Mouse (Mus musculus): ENCODE data around the gene Shtn1. TPM values are rescaled to one million over a fixed set of nuclear protein-coding genes. Genes with fewer than 3 reads are reported as not detected.

Gene Shtn1
- total RNA-seq (2022), result 1 to 10 TPM; 2.1 to 3.4 (median 2.6) TPM

DNA sequence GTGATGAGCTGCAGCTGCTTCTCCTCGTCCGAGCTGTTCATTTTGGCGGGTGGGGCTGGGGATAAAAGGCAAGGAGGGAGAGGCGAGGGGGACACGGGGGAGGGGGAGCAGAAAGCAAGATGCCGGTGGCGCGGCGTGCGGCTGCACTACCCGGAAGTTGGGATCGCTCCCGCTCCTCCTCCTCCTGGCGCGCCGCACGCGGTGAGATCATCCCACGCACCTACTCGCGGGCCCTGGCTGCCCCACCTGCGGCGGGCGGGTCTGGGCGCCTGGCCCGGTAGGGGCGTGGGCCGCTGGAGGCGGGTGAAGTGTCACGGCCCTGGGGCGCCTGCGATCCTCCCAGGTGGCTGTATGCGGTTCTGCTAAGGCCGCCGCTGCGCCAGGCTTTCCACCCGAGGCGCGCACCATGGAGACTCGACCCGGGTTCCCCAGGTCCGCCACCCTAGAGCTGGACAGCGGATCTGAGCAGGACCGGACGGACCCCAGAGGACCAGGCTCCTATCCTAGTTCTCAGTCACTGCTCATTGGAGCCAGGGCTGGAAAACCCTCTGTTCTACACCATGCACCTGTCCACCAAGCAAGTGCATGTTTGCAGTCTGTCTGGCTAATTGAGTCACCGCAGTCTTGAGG is at the start of gene Shtn1:
TSS of gene Shtn1 (minus strand) at position 629 of the 630 bp plus-strand sequence.
- no peak for DNase-seq (ENCODE audit: low spot score)

DNA sequence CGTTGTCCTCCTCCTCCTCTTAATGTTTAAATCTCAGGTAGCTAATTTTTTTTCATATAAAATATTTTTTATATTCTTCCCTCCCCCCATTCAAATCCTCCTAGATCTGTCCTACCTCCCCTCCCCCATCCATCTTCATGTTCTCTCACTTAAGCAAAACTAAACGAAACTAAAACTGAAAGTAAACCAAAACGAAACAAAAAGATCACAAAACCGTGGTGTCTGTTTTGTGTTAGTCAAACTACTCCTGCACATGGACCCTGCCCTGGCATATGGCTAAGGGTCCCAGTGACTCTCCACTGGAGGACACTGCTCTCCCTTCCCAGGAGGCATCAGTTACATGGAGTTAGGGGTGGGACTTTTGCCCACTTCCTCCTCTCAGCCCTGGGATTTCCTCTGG is 38.3 kb upstream of the Shtn1 start:
- DNase-seq (ENCODE audit: low spot score), result no peak

DNA sequence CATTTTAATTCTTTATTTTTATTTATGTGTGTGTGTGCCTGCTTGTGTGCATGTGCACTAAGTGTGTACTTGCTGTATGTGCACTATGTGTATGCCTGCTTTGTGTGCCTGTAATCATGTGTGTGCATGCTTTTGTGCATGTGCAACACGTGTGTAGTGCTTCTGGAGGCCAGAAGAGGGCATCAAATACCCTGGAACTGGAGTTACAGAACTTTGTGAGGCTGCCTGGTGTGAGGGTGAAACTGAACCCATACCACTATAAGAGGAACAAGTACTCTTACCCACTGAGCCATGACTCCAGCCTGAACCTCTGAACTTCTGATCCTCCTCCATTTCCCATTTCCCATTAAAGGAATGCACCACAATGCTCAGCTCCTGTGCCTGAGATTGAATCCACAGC is 34.0 kb upstream of the Shtn1 start:
- DNase-seq (ENCODE audit: low spot score), result no peak

DNA sequence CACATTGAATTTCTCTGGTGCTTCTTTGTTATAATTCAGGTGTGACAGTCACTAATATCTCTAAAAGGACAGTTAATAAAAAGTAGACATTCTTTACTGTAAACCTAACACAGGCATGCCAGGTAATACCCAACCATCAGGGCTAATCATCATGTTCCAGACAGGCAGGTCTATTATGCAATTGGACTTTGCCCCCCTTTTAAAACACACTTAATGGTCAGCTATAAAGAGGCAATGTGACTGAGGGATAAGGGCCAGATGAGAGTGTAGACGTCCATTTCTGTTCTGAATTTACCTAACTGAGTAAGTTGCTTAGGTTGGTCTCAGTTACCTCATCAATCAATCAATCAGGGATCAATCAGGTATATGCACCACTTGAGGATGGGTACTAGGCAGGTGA is 22.4 kb upstream of the Shtn1 start:
- DNase-seq (ENCODE audit: low spot score), result no peak

DNA sequence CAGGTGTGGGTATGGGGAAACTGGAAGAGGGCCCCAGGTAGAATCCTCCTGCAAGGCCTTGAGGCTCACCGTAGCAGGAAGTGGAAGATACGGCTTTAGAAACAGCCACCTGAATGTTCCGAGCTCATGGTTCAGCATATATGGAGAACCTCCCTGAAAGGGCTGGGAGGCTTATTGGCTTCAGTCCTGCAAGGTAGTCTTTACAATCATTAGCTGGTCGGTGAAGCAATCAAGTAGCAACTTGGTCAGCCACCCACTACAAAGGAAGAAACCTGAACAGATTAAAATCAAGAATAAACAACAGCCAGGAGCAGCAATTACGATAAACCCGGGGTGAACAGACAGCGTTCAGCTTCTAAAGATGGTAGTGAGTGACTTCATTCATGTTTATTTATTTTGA is 16.4 kb upstream of the Shtn1 start:
- no peak for DNase-seq (ENCODE audit: low spot score)

DNA sequence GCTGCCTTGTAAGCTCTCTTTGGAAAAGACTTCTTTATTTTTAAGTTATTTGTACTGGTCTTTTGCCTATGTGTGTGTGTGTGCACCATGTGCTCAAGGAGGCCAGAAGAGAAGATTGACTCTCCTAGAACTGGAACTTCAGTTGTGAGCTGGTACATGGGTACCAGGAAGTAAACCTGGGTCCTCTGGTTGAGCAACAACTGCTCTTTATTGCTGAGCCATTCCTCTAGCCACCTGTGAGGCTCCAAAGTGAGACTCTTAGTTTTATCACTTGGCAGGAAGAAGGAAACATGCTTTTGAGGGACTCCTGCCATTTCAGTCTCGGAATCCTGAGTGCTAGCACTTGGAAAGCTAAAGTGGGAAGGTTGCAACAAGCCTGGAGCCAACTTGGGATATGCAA is 14.4 kb upstream of the Shtn1 start:
- no peak for DNase-seq (ENCODE audit: low spot score)

DNA sequence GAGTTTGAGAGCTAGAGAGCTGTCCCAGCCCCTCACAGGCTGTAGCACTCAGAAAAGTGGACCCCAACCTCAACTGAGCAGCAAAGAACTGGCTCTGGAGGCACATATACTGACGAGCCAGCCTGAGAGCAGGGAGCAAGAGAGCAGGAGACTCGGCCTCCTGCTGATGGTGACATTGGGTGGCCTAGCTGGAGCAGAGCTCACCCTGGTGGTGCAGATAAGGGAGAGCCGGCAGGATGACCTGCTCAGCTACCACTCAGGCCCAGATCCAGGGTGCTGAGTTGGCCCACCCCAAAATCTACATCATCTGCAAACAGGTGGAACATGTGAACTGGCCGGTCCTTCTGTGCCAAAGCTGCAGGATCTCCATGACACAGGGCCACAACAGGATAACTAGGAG is 8.4 kb upstream of the Shtn1 start:
- DNase-seq (ENCODE audit: low spot score), result no peak

DNA sequence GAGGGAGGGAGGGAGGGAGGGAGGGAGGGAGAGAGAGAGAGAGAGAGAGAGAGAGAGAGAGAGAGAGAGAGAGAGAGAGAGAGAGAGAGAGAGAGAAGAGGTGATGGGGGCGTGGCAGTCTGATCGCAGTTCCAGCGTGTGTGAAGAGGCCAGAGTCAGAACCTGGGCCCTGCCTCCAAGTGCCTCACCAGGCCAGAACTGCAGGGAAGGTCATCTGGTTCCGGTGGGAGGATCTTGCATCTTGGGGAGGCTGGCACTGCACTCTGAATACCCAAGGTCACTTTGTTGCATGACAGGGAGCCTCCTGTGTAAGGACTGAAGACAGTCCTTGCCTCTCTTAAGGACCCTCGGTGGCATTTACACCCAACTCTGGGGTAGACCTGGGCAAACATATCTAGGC is 231 bp upstream of the Shtn1 start:
- no peak for DNase-seq (ENCODE audit: low spot score)

DNA sequence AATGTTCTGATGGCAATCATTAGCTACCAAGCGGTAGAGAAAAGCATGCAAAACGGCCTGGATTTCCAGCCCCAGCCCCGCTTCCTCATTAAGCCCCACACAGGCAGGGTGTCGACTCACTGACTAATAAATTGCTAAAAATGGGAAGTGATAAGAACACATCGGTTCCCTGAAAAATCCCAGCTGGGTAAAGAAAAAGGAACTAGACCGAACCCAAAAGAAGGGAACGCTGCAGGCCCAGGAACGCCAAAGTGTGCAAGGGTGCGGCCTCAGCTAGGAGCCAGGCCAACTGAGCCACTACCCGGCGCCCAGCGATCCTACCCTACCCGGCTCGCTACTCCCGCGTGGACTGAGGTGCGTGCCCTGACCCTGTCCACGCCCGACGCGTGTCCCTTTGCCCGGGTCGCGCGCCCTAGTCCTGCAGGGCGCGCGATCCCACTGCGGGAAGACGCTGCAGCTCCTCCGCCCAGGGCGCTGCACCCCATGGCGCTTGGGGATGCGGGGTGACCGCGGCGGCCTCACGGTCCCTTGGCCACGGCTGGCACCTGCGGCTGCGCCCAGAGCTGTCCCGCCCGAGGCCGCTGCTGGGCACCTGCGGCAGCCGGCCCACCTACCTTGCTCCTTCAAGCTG is 944 bp downstream of the Shtn1 start:
- DNase-seq (ENCODE audit: low spot score), result peak; percentile 20

DNA sequence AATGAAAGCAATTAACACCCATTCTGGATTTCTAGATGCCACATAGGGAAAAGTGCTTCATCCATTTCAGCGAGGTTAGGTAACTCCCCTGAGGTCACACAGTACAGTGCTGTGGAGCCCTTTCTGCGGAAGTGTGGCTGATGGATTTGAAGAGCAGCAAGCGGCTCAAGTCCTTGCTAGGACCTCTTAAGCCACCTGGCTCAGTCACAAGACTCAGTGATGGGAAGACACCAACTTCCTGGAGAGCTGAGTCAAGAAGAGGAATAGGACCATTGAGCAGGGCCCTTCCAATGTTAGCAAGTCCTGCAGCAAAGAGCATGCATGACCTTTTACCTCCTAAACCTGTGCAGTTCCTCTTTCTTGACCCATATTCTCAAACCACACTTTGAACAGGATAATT is 1.5 kb downstream of the Shtn1 start:
- DNase-seq (ENCODE audit: low spot score), result no peak

DNA sequence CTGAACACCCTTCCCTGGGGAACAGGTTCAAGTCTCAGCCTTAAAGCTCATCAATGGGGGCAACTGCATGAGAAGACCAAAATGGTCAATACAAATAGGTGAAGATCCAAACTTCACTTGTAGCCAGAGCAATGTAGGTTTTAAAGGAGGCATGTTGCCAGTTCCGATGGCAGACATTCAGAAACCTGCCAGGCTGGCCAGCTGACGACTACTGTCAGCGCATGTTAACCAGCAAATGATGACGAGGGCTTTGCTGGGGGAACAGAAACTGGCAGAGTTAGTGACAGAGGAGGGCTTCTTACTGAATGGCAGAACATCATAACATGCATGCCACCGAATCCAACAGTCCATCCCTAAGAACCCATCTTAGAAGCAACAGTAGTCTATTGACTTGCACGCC is 2.9 kb downstream of the Shtn1 start:
- DNase-seq (ENCODE audit: low spot score), result no peak

DNA sequence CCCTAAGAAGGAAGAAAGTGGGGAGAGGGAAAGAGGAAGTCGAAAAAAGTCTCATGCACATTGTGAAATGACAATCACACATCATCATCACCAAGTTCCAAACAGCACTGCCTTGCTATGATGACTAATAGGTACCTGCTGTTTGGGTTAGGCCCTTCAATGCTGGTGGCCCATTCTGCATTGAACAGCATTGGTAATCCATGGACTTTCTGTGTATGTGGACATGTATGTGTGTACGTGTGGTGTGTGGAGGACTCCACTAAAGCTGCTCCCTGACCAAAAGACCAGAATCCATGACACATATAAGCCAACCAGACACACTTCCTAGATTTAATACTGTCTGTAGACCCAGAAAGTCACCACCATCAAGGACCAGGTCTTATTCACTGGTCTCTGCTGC is 3.9 kb downstream of the Shtn1 start:
- no peak for DNase-seq (ENCODE audit: low spot score)

DNA sequence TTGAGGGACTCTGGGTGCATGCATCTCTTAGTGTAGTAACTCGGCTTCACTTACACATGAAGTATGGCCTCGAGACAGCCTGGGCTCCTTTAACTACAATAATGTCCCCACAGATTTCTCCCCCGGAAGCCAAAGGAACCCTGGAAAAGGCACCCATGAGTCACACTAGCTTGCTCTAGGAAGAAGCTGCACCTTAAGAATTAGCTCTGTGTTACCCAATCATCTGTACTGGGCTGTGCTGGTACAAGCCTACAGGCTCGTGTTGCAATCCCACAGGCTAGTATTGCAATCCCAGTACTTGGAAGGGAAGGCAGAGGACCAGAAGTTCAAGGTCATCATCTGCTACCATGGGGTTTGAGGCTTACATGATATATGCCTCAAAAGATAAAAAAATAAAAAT is 4.5 kb downstream of the Shtn1 start:
- no peak for DNase-seq (ENCODE audit: low spot score)

DNA sequence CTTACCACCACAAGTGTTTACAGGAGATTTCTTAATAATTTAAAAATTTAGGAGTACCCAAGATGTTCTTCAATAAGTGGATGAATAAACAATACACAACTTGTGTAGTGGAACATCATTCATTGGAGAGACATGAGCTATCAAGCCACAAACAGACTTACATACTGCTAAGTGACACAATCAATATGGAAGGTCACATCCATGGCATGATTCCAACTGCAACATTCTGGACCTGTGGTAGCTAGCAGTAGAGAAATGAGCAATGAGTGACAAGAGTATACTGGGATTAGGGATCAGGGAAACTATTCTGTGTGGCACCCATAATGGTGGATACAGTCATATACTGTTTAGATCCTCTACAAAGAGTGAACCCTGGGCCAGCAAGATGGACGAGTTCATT is 8.2 kb downstream of the Shtn1 start:
- DNase-seq (ENCODE audit: low spot score), result no peak

DNA sequence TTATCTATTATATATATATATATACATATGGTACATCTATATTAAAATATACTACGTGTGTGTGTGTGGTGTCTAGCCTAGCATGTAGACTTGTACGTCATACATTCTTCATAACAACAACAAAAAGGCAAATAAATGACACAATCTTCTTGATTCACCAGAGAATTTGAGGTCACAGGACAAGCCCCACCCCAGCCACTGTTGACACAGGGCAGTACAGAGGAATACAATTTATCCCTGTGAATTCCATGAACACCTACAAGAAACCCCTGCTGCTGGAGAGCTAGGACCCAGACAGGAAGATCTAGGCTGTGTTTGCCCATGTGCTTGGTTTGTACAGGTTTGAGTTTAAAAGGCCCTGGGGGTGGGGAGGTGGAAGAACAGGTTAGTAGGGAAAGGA is 9.2 kb downstream of the Shtn1 start:
- no peak for DNase-seq (ENCODE audit: low spot score)

DNA sequence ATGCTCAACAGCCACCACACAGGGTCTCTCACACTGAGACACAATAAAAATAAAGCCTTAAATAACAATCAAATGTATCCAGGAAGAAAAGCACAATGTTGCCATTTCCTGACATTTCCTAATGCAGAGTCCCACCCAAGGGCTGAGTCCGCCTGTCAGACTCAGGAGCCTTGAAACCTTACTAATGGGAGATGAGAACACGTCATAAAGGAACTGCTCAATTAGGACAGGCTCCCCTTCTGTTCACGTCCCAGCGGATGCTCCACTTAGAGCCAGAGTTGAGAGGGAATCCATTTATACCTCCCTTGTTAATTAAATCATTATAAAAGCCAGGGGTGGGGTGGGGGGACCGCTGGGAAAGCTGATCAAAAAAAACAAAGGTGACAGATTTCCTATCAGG is 9.8 kb downstream of the Shtn1 start:
- peak; percentile 35 for DNase-seq (ENCODE audit: low spot score)

DNA sequence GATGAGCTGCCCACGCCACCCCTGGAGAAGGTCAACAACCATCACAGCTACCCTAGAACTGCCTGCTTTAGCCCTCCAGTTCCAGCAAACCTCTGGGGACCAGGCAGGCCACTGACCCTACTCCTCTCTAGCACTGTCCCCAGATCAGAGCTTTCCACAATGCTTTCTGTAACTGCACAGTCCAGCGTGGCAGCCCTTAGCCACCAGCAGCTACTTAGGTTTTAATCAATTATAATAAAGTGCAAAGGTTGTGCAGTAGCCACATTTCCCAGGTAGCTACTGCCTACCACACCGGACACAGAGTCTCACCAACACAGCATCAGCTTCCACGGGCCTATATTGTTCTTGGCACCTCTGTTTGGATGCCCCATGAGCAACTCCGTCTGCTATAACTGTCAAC is 11.3 kb downstream of the Shtn1 start:
- no peak for DNase-seq (ENCODE audit: low spot score)

DNA sequence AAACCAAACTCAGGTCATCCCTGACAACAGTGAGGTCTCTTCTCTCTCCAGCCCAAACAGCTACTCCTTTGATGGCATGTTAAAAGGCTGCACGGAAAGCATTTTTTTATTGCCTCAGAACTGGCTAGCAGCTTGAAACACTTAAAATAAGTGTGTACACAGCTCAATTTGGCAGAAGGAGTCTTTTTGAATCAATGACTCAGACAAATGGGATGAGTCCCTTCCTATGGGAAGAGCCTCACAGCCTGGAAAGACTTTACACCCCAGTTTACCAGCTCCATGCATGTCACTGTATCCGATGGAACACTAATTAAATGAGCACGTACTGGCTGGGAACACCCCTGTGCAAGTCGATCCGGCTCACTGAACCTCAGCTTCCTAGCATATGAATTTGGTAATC is 12.3 kb downstream of the Shtn1 start:
- no peak for DNase-seq (ENCODE audit: low spot score)

DNA sequence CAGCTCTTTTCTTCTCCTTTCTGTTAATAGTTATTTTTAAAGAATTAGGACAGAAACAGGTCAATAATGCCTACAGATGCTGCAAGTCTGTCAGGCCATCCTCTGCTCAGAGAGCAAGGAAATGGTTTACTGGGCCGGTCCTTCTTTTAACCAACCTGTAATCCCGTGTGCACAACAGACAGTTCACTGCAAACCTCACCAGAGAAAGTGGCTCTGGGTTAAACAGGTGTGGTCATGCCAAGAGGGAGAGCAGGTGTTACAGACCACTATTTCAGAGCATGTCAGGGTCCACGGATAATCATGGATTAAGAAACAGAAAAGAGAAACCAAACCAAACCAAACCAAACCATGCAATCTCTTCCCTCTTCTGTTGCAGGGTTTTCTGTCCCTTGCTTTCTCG is 17.8 kb downstream of the Shtn1 start:
- no peak for DNase-seq (ENCODE audit: low spot score)

DNA sequence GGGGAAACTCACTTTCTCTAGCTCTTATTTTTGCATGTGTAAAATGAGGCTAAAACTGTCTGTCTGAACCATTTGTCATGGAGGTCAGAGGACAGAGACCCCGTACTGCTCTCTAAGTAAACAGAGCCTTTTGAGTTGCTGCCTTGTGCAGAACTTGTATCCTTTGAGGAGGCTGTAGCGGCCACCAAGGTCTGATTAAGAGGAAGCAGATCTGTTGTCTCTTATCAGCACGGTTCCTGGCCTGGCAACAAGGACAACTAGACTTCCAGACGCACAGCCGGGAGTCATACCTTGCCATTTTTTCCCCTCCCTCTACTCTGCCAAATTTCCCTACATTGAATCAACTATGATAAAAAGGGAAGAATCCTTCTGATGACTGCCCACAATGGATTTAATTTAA is 18.5 kb downstream of the Shtn1 start:
- no peak for DNase-seq (ENCODE audit: low spot score)

DNA sequence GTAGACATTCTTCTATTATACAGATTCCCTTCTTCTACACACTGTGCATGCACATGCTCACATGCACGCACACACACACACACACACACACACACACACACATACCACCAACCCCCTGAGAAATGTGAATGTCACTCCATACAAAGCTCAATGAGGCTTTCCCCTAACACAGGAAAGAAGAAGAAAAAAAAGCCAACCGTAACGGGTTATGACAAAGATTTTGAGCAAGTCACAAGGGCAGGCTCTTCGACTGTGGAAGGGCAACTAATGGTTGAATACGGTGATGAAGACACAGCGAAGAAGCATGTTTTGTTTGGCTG is 21.3 kb downstream of the Shtn1 start:
- no peak for DNase-seq (ENCODE audit: low spot score)

DNA sequence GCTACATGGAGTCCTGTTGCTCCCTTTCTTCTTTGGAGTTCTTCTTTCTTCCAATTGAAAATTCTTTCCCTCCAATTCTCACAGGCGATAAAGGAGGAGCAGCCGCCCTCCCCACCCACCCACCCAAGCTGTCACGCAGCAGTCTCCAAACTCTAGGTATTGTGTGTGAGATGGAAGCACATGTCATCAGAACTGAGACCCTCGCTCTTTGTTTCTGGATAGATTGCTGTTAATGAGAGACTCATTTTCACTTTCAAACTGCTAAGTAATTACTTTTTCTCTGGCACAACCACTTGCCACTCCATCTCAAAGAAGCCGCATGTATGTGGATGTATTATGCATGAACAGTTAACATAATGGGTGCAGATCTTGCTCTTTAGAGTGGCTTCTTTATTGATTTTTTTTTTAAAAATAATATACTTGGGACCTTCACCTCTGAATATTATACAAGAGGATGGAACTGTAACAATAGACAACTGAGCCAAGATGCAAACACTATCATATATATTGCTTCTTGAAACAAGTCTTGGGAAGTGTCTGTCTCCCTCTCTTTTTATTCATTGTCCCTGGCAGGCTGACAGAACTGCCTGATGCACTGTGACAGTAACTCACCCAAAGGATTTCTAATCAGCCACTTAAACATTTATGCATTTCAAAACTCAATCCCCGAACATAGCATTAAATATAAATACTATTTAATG is 21.8 kb downstream of the Shtn1 start:
- no peak for DNase-seq (ENCODE audit: low spot score)

DNA sequence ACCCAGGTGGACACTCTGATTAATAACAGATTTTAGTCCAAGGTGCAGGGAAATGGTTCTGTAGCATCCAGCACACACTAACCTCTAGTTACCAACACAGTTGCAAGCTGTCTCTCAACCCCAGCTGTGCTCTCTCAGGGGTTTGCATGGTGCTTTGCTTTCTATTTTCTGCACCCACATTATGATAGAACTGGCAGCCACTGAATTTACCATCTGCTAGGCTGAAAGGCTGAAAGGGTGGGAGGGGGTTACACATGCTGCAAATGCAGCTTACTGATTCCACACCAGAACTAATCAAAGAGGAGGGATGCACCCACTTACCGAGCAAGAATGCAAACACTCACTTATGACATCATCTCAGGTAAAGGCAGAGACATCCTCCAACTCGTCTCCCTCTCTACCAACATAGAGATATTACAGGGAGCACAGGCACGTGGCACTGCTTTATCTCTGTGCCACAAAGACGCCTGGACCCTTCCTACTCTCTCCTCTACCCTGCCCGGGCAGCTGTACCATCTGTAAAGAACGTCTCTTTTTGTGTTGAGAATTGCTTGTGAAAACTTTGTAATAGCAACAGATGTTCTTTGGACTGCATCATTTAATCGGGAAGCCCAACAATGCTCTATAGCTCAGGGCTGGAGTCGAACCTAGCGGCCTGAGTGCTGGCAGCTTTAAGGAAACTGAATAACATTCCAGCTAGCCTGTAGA is 23.0 kb downstream of the Shtn1 start:
- no peak for DNase-seq (ENCODE audit: low spot score)
